Mouse (Mus musculus) urinary bladder, postnatal 25 days (tissue): ENCODE measurements around the gene Zc3h12d.

ENCODE experiments used
- DNase-seq: peaks from one replicate; pipeline ENCODE4 v3.0.0; 2022; ENCODE audit warnings: low spot score

The Zc3h12d gene

GRCm38 (mm10) chr10:7838874-7839421, 6.7 kb downstream of the Zc3h12d start:
- DNase-seq, result no peak

- DNase-seq, result no peak
Observed at GRCm38 (mm10) chr10:7839551-7840352, 7.5 kb downstream of the Zc3h12d start.

- DNase-seq, result no peak
Observed at GRCm38 (mm10) chr10:7840353-7840733, 8.1 kb downstream of the Zc3h12d start.

- DNase-seq, result no peak
Observed at GRCm38 (mm10) chr10:7840785-7841184, 8.5 kb downstream of the Zc3h12d start.

- DNase-seq, result peak; percentile 57
Observed at GRCm38 (mm10) chr10:7841571-7842080, 9.4 kb downstream of the Zc3h12d start.

- no peak for DNase-seq
Observed at GRCm38 (mm10) chr10:7843181-7843580, 10.9 kb downstream of the Zc3h12d start.

- no peak for DNase-seq
Observed at GRCm38 (mm10) chr10:7844161-7844560, 11.9 kb downstream of the Zc3h12d start.

- no peak for DNase-seq
Observed at GRCm38 (mm10) chr10:7845136-7845535, 12.9 kb downstream of the Zc3h12d start.

- no peak for DNase-seq
Observed at GRCm38 (mm10) chr10:7845991-7846390, 13.7 kb downstream of the Zc3h12d start.

- DNase-seq, result no peak
Observed at GRCm38 (mm10) chr10:7847166-7847605, 14.9 kb downstream of the Zc3h12d start.

- no peak for DNase-seq
Observed at GRCm38 (mm10) chr10:7851891-7852290, 19.6 kb downstream of the Zc3h12d start.

- DNase-seq, result no peak
Observed at GRCm38 (mm10) chr10:7860494-7860893, 28.2 kb downstream of the Zc3h12d start.

- no peak for DNase-seq
Observed at GRCm38 (mm10) chr10:7861259-7861936, 29.1 kb downstream of the Zc3h12d start.

GRCm38 (mm10) chr10:7861937-7862657, 29.8 kb downstream of the Zc3h12d start:
- no peak for DNase-seq

- no peak for DNase-seq
Observed at GRCm38 (mm10) chr10:7863411-7863810, 31.1 kb downstream of the Zc3h12d start.

- no peak for DNase-seq
Observed at GRCm38 (mm10) chr10:7864184-7864583, 31.9 kb downstream of the Zc3h12d start.

GRCm38 (mm10) chr10:7864806-7865205, 32.5 kb downstream of the Zc3h12d start:
- DNase-seq, result no peak

- peak; percentile 42 for DNase-seq
Observed at GRCm38 (mm10) chr10:7866762-7867665, 34.7 kb downstream of the Zc3h12d start.

GRCm38 (mm10) chr10:7867666-7868030, 35.4 kb downstream of the Zc3h12d start:
- DNase-seq, result no peak

GRCm38 (mm10) chr10:7869746-7870145, 37.5 kb downstream of the Zc3h12d start:
- DNase-seq, result no peak
